Mouse (Mus musculus): Measurements from ENCODE around the gene Bbx.

Gene Bbx

DNA sequence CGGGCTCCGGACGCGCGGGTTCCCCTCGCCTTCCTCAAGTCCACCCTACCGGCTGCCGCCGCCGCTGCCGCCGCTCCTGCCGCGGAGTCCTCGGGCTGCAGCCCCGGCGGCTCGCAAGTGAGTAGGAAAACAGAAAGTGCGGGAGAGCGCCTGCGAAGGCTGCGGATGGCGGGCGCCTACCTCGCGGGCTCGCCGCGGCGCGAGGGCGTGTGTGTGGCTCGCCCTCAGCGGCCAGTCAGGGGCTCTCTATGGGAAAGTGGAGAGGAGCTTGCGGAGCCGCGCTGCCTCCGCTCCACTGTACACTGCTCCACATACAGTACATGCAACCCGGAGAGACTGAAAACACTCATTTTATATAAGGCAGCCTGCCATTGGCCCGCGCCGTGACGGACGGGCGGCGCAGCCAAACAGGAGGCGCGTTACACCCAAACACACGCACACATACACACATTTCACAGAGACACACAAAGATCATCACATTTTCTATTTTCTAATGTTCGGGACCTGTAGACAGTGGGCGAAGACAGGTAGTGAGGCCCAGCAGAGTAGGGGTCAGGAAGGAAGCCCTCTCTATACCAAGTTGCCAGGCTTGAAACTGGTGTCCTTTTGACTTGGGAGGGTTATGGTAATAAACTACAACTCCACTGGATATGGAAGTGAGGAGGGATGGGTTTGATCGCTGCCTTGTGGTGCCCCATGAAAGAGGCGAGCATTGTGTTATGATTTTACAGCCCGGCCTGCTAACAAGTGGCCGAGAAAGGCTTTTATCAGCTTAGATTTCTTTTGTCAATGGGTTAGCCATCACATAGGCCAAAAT is at the start of gene Bbx:
Bbx (minus strand) TSS at position 329 of the 817 bp plus-strand sequence.
- peak; percentile 96 to 100 for DNase-seq (ENCODE audit: low spot score in 2 of 2)

DNA sequence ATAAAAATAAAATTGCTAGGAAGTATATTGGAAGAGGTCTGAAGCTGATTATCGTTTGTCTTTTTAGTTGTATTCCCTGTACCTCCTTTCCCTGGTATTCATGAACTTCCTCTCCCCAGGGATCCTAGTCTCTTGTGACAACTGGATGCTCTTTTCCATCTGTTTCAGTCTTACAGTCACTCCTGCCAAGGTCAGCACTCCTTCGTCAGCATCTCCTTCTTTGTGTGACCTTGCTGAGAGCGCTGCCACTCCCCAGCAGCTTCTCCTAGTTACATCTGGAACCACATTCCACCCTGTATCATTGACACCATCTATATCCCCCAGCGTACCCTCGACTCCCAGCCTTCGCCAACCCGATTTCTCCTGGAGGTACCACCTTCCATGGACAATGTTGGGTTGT is 49.7 kb upstream of the Bbx start:
- DNase-seq (ENCODE audit: low spot score in 2 of 2): no peak

DNA sequence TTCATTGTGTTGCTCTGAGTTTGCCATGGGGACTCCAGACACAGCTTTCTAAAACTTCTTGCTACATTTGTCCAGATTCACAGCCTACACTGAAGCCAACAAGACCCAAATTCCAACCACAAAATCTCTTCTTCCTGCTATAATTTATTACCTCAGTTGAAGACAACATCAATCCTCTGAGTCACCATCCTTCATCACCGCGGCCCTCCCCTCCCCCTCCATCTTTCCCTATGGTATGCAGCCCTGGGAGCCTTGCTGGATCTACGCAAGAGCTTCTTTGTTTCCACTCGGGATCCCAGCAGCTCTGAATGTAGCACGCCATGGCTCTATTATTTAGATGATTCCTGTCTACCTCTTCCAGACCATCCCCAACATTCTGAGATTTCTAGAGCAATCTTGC is 49.2 kb upstream of the Bbx start:
- no peak for DNase-seq (ENCODE audit: low spot score in 2 of 2)

DNA sequence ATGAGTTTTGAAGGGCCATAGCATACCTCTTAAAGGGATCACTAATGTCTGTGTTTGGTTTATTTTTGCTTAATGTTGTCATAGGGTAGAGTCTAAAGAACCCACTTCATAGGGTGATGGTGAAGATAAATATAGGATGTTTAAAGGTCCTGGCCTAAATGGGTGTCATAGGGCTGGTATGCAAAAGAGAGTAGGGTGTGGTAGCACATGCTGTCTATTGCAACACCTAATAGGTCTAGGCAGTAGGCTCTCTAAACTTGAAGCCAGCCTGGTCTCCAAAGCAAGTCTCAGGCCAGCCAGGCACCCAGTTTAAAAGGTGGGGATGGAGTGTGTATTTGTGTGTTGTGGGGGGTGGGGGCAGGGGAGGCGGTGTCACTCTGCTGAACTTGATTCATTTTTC is 46.5 kb upstream of the Bbx start:
- DNase-seq (ENCODE audit: low spot score in 2 of 2): no peak

DNA sequence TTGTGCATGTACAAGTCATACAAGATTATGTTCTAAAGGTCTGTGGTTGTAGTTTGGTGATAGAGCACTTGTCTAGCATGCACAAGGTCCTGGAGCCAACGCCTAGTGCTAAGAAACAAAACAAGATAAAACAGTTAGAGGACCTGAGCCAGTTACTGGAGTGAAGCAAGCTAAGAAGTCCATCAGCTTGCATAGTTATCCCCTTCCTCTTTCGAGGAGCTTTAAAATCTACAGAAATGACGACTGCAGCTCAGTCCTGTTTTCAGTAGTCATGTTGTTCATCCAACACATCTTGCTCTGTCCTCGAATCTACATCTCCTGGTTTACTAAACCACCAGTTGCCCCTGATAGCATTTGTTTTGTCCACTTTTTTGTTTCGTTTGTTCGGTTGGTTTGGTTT is 45.4 kb upstream of the Bbx start:
- DNase-seq (ENCODE audit: low spot score in 2 of 2): no peak

DNA sequence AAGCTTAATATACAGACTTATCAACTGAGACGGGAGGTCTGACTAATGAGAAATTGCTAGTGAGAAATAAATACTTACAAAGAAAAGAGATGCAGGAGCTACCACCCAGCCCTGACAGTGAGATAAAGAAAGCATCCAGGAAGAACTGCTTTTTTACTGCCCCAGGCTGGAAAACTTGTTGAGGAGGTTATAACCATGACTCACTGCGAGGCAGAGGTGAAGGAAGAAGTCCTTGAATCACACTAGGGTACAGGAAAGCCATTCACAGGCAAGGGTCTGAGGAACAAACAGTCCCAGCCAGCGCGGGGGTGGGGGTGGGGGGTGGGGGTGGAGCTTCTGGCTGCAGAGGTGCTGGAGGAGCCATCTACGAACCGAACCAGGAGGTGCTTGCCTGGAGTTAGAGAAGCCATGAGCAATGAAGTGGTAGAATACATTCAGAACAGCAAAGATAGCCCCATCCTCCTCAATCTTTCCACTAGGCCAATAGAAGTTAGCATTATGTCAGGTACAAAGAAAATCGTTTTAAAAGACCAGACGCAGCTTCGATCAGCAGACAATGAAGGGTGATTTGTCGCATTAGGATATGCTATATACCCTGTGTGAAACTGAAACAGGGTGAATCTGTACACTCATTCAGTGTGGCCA is 30.2 kb upstream of the Bbx start:
- DNase-seq (ENCODE audit: low spot score in 2 of 2): no peak

DNA sequence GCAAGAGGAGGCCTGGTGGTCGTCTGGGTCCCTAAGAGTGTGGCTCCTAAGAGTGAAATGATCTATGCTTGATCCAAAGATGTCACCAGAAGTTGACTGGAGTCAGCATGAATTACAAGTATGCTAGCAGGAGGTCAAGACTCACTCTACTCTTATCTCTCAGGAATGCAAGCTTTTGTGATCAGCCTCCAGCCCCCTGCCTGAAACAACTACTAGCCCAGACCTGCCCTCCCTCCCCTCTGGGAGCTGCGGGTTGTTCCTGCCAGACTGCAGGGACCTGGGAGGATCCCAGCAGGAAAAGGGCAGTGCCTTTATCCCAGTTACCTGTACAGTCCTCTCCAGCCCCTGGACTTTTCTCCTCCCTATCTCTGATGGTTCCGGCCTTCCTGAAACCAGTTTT is 27.0 kb upstream of the Bbx start:
- no peak for DNase-seq (ENCODE audit: low spot score in 2 of 2)

DNA sequence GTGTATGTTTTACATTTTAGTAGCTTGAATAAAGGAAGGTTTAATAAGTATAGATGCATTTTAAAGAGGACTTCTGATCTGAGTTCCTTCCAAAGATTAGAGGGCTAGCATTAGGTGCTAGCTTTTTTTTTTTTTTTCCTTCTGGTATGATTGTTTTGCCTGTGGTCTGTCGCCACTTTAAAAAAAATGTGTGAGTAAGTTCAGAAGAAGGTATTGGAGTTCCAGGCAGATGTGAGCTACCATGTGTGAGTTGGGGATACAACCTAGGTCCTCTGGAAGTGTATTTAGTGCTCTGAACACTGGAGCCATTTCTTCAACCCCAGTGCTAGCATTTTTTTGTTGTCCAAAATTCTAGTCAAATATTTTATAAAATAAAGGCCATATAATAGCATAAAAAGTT is 23.9 kb upstream of the Bbx start:
- no peak for DNase-seq (ENCODE audit: low spot score in 2 of 2)

DNA sequence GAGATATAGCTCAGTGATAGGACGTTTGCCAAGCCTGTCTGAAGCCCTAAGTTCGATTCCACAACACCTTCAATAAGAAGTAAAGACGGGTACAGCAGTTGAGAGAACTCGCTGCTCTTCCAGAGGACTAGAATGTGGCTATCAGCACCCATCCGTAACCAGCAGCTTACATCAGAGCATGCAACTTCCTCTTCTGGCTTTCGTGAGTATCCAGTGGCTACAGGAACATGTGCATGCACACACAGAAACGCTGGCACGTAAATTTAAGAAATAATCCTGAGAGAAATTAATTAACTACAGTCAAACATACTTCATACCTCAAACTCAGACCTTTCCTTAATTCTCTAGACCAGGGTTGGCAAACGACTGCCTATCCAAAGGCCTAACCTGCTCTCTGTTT is 16.9 kb upstream of the Bbx start:
- no peak for DNase-seq (ENCODE audit: low spot score in 2 of 2)

DNA sequence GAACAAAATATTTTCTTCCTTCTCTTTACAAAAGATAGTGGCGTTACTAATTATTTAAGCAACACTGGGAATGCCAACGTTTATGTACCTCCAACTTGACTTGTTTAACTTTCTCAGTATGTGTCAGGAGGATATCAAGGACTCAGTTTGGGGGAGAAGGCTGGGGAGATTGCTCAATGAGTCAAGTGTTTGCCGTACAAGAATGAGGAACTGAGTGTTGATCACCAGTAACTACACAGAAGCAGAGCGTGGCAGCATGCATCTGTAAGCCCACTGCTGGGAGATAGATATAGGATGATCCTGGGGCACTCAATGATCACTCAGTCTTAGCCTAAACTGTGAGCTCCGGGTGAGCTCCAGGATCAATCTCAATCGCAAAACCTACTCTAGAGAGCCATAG is 12.8 kb upstream of the Bbx start:
- no peak for DNase-seq (ENCODE audit: low spot score in 2 of 2)

DNA sequence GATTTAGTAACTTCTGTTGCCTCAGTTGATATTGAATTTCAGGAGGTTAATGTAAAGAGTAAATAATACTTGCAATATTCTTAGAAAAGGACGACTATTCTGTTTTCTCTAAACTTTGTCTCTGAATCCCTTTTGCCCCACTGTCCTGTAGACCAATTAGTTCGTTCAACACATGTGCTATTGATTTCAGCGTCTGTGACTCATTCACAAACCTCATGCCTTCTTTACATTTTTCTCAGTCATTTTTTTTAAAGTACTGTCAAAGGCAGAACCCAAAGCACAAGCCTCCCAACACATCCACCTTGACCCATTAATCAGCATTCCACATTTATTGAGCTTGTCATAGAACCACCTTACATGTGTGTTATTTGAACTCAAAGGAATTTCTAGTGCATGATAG is 6.6 kb upstream of the Bbx start:
- DNase-seq (ENCODE audit: low spot score in 2 of 2): no peak

DNA sequence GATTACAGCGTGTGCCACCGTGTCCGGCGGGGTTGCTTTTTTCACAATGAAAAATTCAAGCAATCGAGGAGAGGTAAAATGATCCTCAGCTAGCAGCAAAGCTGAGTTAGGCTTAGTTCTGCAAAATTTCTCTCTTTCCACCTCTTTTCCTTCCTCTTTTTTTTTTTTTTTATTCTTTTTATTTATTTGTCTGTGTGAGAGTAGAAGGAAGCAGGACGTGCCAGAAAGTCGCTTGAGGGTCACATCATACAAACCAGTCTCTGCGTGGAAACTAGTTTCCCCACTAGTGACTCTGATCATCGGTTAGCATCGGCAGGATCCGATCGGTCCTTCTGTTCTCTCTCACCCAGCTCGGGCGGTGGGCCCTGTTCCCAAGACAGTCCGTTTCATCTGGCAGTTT is 5.6 kb upstream of the Bbx start:
- no peak for DNase-seq (ENCODE audit: low spot score in 2 of 2)

DNA sequence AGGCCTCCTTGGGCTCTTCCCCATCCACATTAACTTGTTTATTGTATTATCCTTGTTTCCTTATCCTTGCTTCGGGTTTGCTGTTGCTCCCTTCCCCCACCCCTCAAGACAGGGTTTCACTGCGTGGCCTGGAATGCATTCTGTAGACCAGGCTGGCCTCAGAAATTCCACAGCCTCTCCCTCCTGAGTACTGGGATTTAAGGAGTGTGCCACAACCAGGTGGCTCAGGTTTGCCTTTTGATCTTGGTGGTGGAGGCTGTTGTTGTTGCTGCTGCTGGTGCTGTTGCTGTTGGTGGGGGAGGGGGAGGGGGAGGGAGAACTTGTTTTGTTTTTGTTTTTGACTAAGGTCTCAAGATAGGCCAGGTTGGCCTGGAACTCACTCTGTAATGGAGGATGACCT is 5.1 kb upstream of the Bbx start:
- DNase-seq (ENCODE audit: low spot score in 2 of 2): no peak

DNA sequence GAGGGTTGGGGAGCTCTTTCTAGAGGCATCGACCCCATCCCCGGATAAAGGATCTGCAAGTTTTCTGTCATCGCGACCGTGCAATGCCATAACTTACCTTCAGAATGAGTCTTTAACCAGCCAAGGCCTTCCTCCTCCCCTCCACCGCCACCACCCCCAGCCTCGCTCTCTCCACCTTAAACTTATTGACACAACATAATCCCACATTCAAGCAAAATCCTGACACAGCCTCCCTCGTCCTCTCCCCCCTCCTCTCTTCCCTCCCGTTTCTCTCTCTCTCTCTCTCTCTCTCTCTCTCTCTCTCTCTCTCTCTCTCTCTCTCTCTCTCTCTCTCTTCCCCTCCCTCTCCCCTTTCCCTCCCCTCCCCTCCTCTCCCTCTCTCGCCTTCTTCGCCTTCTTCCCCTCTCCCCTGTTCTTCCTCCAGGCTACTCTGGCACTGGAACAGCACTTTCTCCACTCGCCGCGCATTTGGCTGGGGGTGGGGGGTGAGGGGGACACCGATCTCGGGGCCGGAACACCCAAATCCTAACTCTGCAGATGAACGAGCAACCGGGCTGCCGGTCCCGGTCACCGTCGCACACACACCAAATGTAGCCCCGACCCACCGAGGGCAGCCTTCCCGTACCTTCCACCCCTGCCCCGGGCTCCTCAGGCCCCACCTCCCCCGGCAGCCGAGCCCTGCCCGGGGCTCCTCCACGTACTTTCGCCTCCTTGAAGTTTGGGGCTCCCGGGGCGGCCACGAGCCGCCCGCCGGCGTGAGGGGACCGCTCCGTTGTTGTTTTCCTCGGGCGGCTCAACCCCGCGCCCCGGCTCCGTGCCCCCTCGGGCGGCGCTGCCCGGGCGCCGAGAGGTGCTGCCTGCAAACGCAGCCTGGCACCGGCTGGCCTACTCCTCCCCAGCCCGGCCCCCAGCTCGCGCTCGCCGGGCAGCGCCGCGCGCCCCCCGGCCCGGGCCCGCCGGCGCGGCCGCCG is 894 bp downstream of the Bbx start:
- DNase-seq (ENCODE audit: low spot score in 2 of 2): peak in 1 of 2 experiments; percentile 20

DNA sequence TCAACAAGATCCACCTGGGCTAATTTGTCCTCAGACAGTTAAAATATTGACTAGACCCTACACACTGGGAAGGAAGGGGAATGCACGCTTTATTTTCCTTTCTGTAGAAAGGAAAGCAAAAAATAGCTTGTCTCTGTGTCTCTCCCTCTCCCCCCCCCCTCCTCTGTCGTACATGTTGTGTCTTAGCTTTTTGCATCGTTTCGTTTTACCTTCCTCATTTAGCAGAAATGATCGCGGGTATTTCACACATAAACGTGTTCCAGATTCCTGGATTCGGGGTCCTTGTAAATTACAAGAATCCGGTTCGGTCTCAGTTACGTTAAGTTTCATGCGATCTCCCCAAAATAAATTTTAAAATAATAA is 1.7 kb downstream of the Bbx start:
- DNase-seq (ENCODE audit: low spot score in 2 of 2): no peak

DNA sequence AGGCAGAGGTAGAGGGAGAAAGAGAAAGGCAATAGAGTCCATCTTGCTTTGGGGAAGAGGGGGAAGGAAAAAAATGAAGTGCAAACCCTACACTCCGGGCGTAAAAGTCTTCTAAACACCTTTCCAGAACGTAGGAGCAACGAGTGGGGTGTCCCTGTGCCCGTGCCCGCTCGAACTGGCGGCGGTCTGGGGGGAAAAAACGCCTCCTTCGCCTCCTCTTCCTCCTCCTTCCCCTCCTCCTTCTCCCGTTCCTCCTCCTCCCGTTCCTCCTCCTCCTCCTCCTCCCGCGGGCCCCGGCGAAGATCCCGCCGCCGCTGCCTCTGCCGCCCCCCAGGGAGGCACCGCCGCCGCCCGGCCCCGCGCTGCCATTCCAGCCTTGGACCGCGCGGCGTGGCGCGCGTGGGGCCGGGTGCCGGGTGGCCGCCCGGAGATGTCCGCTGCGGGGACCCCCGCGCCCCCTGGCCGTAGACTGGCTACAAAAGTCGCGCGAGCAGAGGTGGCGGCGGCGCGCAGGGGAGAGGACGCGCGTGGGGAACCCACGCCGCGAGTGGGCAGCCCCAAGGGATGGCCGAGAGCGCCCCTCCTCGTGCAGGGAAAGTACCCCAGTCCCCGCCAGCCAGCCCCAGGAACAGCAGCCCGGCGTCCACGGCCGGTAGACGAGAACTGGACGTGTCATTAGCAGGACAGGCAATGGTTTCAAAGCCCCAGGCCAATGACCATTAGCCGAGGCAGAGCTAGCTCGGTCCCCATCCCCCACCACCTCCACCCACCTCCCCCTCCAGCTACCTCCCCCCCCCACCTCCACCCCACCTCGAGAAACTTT is 2.3 kb downstream of the Bbx start:
- DNase-seq (ENCODE audit: low spot score in 2 of 2): peak in 1 of 2 experiments; percentile 16

DNA sequence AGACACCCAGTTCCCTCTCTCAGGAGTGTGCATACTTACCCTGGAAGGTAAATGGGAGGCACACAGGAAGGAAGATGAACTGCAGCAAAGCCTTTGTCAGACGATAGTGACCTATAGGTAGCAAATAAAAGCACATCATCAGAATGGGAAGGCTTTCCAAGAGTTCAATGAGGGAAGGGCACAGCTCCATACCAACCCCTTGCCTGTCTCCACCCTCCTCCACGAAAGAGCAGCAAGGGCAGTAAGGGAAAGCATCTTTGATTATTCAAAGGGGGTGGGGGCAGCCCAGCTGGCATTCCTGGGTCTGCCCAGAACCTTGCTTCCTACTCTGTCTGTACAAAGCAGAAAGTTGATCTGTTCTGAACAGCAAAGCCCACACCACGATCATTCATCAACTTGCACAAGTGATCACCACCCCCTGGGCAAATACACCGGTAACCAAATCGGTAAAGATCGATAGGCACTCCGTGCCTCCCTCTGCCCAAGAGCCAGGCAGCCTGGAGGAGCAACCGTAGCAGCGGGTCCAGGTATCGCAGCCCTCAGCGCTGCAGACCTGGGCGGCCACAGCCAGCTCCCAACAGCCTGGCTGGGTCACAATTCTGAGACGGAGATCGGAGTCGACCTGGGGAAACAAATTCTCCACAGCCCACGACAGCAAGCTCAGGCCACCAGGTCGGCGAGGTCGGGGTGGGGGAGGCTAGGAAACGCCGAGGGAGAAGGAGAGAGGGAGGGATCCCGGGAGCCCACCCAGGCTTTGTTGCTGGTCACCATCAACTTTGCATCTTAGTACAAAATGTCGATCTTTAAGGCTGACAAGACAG is 3.1 kb downstream of the Bbx start:
- peak in 1 of 2 experiments; percentile 3 for DNase-seq (ENCODE audit: low spot score in 2 of 2)

DNA sequence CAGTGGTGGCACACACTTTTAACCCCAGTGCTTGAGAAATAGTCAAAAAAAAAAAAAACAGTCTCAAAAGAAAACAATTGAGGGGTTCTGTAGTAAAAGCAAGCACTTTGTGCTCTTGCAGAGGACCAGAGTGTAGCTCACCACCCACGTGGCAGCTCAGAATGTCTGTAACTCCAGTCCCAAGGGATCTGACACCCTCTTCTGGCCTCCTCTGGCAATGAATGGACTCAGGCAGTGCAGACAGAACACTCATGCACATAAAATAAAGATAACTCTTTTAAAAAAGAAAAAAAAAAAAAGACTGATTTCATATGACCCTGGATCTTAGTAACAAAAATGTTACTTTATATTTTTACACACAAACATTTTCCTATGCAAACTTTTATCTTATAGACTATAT is 12.1 kb downstream of the Bbx start:
- no peak for DNase-seq (ENCODE audit: low spot score in 2 of 2)

DNA sequence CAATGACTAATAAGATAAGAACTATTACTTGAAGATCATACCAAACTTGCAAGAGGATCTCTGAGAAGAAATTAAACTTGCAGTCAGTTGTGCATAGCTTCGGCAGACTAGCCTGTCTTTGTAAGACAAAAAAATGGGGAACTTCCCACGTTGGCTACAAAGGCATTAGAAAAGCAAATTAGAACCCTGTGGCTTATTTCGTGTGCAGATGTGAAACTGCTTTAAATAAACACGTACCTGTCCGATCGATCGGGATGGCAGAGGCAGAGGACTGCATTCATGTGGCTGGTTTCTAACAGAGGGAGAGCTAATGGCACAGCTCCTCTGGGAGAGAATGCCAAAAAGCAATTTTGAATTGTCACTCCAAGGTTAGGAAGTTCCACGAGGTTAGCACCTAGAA is 16.8 kb downstream of the Bbx start:
- no peak for DNase-seq (ENCODE audit: low spot score in 2 of 2)

DNA sequence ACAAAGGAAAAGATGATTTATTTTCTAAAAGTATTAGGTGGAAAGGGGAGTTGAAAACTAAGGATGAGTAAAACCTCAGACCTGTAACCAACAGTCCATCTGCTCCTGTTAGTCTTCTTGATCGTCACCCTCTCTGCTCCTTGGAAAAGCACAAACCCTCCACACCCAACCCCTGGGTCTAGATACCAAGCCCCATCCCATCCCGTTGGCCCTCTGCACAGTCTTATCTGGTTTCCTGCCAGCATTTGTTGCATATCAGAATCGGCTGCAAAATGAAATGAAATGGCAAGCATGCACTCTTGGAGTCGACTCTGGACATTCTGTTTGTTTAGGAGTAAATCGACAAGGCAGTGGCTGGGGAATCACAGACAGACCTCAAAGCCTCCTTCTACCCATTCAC is 29.3 kb downstream of the Bbx start:
- no peak for DNase-seq (ENCODE audit: low spot score in 2 of 2)

DNA sequence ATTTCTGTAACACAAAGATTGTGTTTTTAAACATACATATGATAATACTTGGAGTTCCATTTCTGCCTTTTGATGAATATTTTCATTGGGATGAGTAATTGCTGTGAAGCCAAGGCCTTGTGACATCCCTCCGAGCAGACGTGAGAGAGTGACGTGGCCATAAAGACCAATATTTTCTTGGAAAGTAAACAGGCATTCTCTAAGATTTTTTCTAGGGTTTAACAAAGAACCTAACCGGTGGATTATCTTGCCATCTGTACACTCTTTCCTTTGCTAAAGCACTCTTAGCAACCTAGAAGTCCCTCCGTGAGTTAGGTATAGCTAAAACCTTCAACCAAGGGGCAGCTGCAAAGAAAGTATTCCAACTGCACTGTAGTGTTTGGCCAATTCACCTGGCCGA is 32.4 kb downstream of the Bbx start:
- DNase-seq (ENCODE audit: low spot score in 2 of 2): no peak
